Mouse (Mus musculus) heart, postnatal 0 days (tissue): ENCODE data around the gene Naip5.
"Not testable (repeated sequence)": the region's sequence is repeated elsewhere in the genome, so short reads cannot be mapped to it uniquely, and the experiment has no call there.

Experiments
- CTCF ChIP-seq: IDR thresholded peaks from 2 replicates; pipeline ENCODE4 v1.5.1; 2016; ENCODE audit warnings: antibody characterized with exemption, control low read depth, low read depth
- EP300 ChIP-seq: IDR thresholded peaks from 2 replicates; pipeline ENCODE4 v1.6.1; 2016; ENCODE audit warnings: antibody characterized with exemption, low read depth

GRCm38 (mm10) chr13:100251897-100252296, 5.8 kb upstream of the Naip5 start:
- not testable (repeated sequence) for TF ChIP-seq CTCF, EP300
